Mouse (Mus musculus): ENCODE data around the gene Cmip. TPM values are rescaled to one million over a fixed set of nuclear protein-coding genes. Genes with fewer than 3 reads are reported as not detected.

The Cmip gene
- total RNA-seq (2021), result 100 to 1,000 TPM; 278 to 289 TPM

DNA sequence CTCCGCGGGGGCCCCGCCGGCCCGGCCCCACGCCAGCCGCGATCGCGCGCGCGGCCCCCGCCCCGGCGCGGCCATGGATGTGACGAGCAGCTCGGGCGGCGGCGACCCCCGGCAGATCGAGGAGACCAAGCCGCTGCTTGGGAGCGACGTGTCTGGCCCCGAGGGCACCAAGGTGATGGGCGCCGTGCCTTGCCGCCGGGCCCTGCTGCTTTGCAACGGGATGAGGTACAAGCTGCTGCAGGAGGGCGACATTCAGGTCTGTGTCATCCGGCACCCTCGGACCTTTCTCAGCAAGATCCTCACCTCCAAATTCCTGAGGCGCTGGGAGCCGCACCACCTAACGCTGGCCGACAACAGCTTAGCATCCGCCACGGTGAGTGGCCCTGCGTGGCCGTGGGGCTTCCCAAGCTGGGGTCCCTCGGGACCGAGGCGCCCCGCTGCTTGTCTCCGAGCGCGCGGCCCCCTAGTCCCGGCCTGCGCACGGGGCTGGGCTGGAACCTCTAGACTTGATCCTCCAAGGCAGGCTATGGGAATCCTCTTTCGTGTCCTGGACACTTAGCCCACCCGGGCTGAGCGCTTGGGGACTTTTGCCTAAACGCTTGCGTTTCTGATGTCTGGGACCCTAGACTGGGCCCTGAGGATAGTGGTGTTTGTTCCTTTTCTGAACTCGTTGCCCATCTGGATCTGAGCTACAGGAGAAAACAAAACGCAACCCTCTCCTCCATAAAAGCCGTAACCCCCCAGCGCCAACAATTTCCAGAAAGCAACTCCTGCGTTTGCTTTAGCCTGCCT is at the start of gene Cmip:
Cmip (plus strand) TSS at position 36 of the 792 bp plus-strand sequence.
- peak; percentile 49 to 52 for DNase-seq

DNA sequence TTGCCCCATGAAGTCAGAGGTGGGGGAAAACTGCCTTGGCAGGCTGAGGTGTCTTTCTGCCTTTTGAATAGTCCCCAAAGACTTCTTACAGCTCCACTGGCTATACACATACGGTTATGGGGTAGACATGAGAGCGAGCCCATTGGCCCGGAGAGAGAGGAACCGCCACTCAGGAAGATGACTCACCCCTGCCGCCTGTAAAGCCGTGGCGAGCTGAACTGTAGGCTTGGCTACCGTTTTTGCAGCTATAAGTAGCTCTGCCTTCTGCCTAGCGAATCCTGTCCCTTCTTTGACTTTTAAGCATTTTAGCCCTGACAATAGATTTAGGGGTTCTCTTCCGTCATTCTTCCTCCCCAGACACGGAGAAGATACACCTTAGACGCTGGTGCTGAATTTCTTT is 47.7 kb upstream of the Cmip start:
- DNase-seq, result no peak

DNA sequence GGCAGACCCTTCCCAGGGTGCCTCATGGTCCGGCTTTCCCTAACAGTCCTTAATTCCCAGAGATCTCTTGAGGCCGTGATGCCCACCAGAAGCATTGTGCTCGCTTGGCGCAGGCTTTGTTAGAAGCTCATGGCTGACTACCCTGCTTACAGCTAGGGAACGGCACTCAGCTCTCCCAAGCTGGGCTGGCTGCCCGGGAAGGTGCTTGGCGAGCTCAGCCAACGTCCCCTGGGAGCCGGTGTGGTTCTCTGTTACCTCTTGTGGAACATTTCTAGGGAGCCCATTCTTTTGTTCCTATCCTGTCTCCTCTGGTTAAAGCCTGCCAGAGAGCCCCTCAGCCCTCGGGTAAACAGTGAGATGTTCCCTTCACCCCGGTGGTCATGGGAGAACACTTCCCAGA is 44.8 kb upstream of the Cmip start:
- DNase-seq, result no peak

DNA sequence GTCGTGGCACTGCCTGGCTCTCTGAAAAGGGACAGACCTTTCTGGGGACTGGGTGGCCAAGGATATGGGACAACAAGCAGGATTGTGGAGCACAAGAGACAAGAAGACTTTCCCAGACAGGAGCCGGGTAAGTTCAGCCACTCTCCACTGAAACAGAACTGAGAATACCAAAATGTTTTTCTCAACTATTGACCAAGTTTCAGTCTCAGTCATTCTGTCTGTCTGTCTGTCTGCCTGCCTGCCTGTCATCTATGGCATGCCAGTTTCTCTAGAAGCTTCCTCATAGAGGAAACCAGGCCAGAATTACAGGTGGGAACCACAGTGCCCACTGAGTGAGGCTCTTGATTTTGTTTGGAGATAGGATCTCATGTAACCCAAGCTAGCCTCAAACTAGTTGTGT is 39.1 kb upstream of the Cmip start:
- DNase-seq, result no peak

DNA sequence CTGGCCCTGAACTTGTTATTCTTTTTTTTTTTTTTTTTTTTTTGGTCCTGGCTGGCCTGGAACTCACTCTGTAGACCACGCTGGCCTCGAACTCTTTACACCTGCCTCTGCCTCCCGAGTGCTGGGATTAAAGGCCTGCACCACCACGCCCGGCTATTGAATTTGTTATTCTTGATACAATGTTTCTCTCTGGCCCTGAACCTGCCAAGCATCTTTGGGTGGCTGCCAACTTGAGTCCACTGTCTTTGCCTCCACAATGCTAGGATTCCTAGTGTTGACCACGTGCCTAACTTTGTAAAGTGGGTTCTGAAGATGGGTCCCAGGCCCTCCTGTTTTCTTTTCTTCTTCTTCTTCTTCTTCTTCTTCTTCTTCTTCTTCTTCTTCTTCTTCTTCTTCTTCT is 34.5 kb upstream of the Cmip start:
- no peak for DNase-seq

DNA sequence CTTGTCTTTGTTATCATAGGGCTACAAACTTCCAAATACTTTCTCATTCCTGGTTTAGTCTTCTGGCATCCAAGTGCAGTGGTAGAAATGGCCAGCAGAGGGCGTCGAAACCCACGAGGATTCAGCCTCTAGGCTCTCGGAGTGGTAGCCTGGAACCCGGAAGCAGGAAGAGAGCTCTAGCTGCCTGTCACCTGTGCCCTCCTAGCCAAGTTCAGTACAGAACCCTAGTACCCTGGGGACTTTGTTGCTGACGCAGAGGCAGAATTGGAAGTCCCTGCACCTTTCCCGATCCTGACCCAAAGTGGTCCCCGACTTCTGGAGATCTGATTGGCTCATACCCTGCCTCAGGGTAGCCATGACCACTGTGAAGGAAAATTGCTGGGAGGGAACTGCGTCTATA is 32.2 kb upstream of the Cmip start:
- DNase-seq, result peak; percentile 84 to 85

DNA sequence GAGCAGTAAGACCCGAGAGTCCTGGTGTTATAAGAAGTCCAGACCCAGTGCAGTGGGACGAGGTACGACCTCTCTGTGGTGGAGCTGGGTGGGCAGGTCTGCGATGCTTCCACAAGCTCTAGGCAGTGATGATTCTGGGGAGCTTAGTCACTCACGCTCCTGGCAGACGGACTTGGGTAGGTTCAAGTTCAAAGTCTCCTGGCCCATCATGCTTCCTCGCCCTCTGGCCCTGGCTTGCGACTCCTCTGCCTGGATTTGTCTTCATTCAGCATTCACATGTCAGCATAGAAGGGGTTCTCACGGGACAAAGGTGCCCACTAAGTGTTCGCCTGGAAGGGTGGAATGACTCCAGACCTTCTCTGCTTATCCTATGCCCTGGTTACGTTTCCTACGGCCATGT is 30.6 kb upstream of the Cmip start:
- DNase-seq, result no peak

DNA sequence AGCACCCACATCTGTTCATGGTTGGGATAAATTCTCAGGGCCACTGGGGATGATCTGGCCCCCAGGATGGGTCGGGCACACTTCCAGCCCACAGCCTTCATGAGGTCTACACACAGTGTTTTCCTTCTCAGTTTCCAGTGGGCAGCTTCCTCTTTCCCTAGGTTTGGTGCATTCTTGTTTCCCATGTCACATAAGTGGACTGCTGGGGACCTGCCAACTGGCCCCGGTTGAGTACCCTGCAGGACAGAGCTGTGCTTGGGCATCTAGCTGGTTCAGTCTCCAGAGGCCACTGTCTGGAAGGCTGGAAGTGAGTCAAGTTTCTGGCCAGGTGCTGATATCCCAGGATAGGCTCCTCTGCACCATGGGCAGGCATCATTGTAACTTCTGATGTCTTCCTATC is 29.5 kb upstream of the Cmip start:
- DNase-seq, result no peak

DNA sequence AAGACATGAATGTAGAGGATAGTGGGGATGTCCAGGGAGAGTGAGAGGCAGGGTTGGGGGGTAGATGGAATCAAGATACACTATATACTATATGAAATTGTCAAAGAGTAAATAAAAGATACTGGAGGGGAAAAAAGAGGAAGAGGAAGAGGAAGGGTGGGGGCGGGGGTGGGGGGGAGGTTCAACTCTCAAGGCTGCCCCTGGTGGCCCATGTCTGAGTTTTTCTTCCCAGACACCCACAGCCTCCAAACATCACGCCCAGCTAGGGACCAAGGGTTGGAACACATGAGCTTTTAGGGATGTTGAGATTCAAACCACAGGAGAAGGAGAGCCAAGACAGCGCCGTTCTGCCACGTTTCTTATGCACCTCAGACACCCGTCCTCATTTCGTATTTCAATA is 23.7 kb upstream of the Cmip start:
- no peak for DNase-seq

DNA sequence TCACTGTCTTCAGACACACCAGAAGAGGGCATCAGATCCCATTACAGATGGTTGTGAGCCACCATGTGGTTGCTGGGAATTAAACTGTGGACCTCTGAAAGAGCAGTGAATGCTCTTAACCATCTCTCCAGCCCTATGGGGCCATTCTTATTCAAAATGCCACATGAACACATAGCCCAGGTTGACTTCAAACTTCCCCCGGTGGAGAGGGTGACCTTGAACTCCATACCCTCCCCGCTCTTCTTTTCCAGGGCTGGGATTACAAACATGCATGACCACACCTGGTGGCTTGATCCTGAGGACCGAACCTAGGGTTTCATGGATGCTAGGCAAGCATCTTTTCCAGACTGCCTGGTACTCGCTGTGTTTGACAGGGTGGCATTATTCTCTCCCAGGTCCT is 20.3 kb upstream of the Cmip start:
- DNase-seq, result no peak

DNA sequence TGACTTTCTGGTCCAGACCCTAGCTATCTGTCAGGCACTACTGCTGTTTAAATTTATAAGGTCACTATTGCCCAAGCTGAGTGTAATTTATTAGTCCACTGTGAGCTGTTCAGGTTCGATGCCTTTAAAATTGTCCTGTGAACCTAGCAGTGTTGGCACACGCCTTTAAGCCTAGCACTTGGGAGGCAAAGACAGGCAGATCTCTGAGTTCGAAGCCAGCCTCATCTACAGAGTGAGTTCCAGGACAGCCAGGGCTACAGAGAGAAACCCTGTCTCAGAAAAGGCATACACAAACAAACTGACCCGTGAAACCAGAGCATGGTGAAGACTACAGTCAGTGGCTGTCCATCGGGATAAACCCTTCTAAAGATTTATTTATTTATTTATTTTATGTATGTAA is 16.5 kb upstream of the Cmip start:
- no peak for DNase-seq

DNA sequence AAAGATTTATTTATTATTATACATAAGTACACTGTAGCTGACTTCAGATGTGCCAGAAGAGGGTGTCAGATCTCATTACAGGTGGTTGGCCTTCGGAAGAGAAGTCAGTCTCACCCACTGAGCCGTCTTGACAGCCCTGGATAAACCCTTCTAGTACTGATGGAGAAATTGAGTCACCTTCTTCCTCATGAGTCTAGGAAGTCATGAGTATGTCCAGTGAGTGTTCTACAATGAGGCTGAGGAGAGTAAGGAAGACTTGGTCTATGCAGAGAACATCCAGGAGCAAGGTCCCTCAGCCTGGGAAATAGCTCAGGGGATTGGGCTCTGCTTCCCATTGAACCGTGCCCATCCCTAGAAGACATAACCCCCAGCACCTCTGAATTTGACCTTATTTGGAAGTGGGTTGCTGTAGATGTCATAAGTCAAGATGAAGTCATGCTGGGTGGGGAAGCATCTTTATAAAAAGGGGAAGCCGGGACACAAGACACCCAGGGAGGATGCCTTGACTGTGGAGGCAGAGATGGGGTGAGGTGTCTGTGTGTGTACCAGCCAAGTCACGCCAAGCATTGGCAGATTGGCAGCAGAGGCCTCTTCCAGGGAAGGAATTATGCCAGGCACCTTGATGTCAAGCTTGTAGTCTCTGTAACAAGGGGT is 15.9 kb upstream of the Cmip start:
- DNase-seq, result no peak

DNA sequence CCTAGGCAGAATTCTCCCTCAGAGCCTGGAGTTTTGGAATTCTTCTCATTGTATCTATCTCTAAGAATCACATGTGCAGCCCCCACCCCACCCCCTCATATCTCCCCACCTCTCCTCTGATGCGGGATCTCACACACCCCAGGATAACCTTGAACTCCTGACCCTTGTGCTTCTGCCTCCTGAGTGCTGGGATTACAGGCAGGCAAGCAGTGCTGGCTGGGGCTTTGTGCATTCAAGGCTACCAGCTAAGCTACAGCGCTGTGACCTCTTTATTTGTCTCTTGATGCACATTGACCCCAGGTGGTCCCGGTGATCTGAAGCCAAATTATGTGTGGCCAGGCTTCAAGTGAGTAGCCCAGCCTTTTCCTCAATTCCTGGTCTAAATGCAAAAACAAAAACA is 15.0 kb upstream of the Cmip start:
- no peak for DNase-seq

DNA sequence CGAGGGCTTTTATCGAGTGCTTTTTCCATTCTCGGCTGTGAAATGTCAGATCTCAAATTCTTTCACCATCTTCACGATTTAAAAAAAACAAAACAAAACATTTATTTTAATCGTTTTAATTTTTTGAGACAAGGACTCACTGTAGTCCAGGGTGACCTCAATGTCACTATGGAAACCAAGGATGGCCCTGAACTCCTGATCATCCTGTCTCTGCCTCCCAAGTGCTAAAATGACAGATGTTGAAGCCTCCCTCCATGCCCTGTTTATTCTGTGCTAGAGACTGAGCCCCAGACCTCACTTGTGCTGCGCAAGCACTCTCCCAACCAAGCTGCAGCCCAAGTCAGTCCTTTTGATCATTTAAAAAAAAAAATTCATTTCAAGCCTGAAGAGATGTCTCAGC is 14.6 kb upstream of the Cmip start:
- no peak for DNase-seq

DNA sequence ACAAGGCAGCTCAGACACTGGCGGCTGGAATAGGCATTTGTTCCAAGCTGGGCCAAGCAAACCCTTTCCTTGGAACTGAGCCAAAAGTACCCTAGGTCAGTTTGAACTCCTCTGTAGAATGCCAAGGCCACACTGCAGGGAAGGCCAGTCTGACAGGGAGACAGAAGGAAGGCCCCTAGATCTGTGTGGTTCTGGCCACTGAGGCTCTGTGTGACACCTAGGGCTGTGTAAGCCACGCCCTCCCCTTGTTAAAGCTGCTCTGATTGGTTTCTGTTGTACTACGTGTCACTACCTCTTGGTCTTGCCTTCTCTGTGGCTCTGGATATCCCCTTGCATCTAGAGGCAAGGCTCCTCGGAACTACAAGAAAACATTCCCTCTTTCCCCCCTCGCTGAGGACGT is 12.3 kb upstream of the Cmip start:
- no peak for DNase-seq

DNA sequence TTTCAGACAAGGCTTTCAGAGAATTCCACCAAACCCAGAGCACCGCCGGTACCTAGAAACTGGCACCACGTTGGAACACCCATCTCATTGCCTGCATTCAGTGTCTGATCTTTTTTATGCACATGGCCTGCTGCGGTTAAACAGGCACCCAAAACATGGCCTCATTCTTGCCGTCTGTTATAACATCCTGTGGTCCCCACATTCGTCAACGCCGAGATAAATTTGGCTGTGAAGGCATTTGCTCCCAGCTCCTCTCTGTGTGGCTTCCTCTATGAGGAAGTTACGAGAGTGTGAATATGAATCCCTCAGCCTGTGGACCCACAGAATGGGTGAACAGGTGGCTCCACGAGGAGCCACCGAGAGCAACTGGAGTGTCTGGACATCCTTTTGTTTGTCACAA is 8.5 kb upstream of the Cmip start:
- no peak for DNase-seq

DNA sequence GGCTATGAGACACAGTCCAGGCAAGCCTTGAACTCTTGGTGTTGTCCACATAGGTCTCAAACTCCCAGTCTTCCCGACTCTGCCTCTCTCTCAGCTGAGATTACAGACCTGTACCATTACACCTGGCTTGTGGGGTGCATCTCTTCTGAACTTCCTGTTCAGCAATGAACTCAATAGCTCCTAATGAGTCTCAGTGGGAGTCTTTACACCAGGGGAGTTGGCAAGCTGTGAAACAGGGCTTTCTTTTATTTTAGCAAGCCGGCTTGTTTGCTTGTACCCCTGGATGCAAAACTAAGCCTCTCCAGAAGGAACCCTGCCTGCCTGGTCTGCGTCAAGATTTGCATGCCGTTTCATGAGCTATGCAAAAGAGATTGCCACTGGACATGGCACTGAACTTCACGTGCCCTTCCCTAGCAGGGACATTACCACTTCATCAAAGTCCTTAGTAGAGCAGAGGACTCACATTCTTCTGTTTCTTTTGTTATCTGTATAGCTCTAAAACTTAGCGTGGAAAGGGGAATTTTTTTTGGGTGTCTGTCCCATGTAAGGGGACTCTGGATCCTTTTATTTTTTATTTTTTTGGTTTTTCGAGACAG is 5.7 kb upstream of the Cmip start:
- no peak for DNase-seq

DNA sequence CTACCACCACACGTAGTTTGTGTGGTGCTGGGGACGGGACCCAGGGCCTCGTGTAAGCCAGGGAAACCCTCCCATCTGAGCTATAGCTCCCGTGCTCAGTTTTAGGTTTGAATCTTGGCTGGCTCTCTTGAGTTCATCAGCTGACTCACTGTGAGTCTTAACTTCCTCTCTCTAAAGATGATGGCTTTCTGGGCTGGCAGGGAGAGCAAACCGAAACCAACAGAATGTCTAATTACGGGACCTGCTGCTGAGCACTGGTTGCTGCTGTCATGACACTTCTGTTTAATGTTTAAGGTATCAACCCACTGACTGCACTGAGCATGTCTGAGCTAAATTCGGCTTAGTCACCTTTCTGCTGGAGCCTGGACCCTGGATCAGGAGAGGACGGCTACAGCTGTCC is 4.2 kb upstream of the Cmip start:
- DNase-seq, result no peak

DNA sequence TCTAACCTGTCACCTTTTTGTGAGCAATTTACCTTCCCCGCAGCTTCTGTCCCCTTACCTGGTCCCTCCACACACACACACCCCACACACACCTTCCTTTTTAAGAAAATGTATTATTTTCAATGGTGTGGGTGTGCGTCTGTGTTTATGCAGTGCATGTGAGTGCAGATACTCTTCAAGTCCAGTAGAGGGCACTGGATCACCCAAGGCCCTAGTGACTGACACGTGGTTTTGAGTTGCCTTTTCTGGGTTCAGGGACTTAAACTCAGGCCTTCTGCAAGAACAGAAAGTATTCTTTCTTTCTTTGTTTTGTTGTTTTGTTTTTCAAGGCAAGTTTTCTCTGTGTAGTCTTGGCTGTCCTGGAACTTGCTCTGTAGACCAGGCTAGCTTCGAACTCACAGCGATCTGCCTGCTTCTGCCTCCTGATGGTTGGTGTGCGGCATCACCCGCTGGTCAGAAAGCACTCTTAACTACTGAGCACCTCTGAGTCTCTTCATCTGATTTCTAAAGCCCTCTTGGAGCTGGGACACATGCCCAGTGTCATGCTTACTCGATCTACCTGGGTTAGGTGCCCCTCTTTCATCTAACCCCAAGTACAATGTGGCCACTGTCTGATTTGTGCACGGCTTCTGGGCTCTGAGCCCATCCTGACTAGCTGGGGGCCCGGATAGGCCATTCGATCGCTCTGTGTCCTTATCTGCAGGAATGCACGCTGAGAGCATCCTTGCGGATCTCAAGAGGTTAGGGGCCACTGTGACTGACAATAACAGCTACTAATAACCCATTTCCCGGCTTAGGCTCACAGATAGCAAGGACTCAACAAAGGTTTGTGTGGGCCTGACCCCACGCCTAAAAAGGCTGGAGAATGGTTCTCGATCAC is 3.2 kb upstream of the Cmip start:
- no peak for DNase-seq

DNA sequence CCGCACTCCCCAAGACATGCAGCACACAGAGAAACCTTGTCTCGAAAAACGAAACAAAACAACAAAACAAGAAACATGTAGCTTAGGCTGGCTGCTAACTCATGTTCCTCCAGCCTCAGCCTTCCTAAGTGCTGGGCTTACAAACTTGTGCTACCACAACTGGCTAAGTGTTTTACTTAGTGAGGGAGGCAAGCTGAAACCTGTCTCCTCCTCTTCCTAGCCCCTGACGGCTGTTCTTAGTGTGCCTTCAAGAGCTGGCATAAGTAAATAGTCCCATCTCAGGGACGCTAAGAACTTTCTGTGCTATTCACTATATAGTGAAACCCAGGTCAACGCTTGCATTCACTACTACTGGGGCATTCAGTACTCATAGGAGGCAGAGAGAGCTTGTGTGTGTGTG is 2.4 kb upstream of the Cmip start:
- DNase-seq, result no peak

DNA sequence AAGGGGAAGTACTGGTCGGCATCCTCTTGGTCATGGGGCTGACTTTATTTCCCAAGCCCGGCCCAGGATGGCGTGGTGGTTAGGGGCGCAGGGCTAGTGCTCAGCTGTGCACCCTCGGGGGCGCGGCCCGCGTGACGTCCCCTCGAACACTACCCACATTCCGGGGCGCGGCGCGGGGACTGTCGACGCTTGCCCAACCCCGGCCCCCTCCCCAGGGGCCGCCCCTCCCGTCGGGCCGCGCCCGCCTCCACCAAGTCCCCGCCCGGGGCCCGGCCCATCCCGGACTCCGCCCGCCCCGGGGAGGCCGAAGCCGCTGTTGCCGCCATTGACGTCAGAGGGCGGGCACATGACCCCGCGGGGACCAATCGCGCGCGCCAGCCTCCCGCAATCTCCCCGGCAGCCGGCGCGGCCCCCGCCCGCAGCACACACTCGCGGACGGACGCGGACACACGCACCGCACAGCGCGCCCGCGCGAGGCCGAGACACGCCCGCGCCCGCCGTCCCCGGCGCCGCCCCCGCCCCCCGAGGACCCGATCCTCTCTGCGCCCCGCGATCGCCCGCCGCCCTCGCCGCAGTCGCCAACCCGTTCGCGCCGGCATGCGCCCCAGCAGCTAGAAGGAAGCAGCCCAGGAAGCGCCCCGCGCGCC is 449 bp upstream of the Cmip start:
- peak; percentile 95 for DNase-seq

DNA sequence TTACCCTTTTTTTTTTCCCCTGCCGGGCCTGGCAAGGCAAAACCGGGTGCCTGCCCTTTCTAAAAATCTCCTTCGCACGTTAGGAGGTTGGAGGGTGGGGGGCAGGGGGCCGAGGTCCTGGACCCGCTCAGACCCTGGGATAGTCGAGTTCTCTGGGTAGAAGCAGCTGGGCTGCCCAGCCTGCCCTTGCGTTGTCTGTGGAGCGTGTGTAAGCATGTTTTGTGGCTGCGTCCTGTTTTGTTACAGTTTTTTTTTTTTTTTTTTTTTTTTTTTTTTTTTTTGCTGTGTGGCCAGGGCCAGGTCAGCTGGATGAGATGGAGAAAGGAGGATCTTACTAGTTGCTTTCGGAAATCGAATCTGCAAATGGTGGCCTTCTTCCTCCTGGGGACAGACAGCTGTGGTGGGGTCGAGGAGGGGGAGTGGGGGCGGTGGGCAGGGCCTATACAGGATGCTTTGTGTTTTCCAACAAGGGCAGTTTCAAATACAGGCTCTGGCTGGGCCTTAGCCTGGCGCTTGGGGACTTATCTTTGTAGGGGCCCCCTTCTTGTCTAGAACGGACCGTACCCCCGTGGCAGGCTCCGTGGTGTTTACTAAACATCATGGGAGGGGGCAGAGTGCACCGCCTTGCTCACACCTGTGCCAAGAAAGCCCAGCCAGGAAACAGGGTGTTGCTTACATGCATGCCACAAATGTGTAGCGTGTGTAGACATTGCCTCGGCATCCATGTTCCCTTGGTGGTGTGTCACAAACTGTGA is 1.1 kb downstream of the Cmip start:
- no peak for DNase-seq
